Mouse (Mus musculus): ENCODE results near the gene Rab25.

The Rab25 gene

GRCm38 (mm10) chr3:88540085-88540484, 8.0 kb downstream of the Rab25 start:
- no peak for DNase-seq

- DNase-seq: no peak
These were observed 8.7 kb downstream of the Rab25 start for GRCm38 (mm10) chr3:88539397-88539796.

GRCm38 (mm10) chr3:88538271-88539145, 9.6 kb downstream of the Rab25 start:
- DNase-seq: no peak

GRCm38 (mm10) chr3:88537146-88537545, 11.0 kb downstream of the Rab25 start:
- DNase-seq: no peak

DNA sequence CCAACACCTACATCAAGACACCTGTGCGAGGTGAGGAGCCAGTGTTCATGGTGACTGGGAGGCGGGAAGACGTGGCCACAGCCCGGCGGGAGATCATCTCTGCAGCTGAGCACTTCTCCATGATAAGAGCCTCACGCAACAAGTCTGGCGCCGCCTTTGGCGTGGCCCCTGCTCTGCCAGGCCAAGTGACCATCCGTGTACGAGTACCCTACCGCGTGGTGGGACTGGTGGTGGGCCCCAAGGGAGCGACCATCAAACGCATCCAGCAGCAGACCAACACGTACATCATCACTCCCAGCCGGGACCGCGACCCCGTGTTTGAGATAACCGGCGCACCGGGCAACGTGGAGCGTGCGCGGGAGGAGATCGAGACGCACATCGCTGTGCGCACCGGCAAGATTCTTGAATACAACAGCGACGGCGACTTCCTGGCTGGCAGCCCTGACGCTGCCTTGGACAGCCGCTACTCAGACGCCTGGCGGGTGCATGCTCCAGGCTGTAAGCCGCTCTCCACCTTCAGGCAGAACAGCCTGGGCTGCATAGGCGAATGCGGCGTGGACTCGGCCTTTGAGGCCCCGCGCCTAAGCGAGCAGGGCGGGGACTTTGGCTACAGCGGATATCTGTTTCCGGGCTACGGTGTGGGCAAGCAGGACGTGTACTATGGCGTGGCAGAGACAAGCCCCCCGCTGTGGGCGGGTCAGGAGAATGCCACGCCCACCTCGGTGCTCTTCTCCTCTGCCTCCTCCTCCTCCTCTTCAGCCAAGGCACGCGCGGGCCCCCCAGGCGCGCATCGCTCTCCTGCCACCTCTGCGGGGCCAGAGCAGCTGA, 11.8 kb downstream of the Rab25 start:
- peak; percentile 82 for DNase-seq

- no peak for DNase-seq
These were observed 12.6 kb downstream of the Rab25 start for GRCm38 (mm10) chr3:88535527-88535926.

- no peak for DNase-seq
These were observed 13.1 kb downstream of the Rab25 start for GRCm38 (mm10) chr3:88535005-88535404.

GRCm38 (mm10) chr3:88533706-88534105, 14.4 kb downstream of the Rab25 start:
- DNase-seq: no peak

GRCm38 (mm10) chr3:88532689-88533511, 15.2 kb downstream of the Rab25 start:
- DNase-seq: no peak

DNA sequence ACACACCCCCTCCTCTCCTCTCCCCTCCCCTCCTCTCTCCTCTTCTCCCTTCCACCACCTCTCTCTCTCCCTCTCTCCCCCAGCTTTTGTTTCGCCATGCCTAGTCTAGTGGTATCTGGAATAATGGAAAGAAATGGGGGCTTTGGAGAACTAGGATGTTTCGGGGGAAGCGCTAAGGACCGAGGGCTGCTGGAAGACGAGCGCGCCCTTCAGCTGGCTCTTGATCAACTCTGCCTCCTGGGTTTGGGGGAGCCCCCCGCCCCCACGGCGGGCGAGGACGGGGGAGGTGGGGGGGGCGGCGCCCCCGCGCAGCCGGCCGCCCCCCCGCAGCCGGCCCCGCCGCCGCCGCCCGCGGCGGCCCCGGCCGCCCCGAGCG, 15.8 kb downstream of the Rab25 start, which contains the start of gene Mex3a:
Gene Mex3a, plus strand, starts transcription at position 97 of the 376 bp plus-strand sequence.
- DNase-seq: no peak

GRCm38 (mm10) chr3:88531348-88532298, 16.5 kb downstream of the Rab25 start:
- DNase-seq: peak; percentile 82

DNA sequence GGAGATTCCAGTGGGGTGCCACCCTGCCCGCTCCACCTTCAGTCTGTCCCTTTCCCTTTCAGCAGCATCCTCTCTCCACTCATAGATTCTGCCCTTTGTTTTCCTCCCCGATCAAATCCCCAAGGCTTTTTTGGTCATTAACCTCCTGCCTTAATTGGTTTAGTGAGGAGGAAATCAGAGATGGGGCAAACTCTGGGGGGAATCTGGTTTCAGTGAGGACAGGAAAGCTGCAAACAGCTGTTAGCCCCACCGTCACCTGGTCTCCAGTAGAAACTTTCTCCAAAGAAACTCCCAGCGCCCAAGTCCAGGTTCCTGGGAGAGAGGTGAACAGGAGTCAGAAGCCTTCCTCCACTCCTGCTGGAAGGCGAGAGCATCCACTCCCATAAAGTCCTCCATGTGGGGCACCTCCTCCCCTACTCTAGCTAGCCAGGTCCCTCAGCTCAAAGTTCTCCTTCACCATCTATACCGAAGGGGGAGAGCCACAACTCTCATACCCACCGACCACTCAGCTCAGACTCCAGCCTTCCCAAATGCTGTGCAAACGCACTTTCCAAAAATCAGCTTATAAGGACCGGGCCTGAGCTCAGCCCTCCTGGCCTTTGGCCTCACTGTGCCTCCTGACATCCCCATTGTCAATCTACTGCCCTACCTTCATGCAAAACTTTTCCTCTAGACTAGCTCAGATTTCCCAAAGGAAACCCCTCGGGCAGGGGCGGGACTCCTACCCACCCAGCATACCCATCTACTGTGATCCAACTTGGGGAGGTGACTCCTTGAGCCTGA, 17.8 kb downstream of the Rab25 start:
- no peak for DNase-seq

- no peak for DNase-seq
These were observed 18.7 kb downstream of the Rab25 start for GRCm38 (mm10) chr3:88529204-88530000.

DNA sequence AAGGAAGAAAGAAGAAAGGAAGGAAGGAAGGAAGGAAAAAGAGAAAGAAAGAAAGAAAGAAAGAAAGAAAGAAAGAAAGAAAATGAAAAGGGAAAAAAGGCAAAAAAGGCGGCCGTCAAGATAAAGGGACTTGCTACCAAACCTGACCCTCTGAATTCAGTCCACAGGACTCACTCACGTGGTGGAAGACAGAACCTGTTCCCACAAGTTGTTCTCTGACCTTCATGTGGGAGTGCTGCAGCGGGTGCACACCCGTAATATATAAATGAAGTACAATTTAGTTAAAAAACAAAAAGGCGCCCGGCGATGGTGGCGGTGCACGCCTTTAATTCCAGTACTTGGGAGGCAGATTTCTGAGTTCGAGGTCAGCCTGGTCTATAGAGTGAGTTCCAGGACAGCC, 19.5 kb downstream of the Rab25 start:
- DNase-seq: no peak

DNA sequence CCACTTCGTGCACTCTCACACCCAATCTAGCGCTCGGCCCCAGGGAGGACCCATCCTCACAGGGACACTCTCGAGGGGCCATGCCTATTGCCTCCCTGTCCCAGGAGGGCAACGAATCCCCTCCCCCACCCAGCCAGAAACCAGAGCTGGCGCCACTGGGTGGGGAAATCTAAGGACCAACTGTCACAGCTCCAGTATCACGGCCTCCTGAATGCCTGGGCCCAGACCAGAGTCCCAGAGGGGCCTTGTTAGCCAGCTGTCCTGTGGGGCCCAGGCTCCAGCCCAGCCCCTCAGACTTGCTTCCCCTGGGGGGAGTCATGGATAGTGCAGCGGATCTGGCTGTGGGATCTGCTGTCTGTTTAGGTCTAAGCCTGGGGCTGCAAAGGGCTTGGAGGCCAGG, 20.5 kb downstream of the Rab25 start:
- no peak for DNase-seq

DNA sequence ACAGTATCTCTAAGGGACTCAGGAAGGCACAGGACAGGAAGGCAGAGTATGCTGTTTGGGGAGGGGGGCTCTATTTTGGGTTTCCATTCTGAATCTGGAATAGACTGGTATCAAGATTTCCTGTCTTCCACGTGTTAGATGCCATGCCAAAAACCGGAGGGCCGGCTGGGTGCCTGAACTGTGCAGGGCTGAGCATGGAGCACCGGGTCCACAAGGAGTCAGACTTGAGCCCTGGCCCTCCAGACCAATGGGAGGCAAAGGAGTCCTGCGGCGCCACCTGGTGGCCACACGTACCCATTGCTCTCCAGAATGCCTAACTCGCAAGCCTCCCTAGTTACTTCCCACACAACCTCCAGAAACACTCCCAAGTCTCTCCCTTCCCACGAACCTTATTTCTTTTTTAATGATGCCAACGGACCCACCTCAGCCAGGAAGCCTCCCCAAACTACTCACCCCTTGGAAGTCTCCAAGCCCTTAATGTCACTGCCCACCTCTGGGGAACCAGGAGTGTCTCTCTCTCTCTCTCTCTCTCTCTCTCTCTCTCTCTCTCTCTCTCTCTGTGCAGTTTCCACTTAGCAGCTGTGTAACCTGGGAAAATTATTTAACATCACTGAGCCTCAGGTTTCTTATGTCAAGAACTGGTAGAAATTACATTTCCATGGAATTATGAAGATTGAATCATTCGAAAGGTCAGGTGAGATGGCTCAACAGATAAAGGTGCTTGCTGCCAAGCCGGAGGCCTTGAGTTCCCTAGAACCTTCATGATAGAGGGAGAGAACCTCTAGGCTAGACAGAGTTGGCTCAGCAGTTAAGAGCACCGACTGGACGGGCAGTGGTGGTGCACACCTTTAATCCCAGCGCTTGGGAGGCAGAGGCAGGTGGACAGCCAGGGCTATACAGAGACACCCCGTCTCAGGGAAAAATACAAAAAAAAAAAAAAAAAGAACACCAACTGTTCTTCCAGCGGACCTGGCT, 21.7 kb downstream of the Rab25 start:
- DNase-seq: peak; percentile 83

- no peak for DNase-seq
These were observed 23.1 kb downstream of the Rab25 start for GRCm38 (mm10) chr3:88525021-88525420.

DNA sequence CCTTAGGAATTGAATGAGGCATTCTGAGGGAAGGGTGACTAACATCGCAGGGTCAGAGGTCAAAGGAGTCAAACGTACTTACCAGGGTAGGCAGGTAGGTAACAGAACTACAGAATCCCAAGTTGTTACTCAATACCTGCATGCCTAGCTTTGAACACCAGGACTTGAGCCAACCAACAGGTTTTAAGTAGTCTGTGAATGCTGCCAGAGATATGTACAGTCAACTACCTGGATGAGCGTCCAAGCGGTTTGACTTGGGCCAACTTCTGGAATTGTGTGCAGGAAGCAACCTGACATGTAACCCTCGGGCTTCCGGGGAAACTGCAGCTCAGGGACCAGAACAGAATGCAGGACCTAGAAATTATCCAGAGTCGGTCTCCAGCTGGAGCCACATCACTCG, 25.1 kb downstream of the Rab25 start:
- DNase-seq: no peak

DNA sequence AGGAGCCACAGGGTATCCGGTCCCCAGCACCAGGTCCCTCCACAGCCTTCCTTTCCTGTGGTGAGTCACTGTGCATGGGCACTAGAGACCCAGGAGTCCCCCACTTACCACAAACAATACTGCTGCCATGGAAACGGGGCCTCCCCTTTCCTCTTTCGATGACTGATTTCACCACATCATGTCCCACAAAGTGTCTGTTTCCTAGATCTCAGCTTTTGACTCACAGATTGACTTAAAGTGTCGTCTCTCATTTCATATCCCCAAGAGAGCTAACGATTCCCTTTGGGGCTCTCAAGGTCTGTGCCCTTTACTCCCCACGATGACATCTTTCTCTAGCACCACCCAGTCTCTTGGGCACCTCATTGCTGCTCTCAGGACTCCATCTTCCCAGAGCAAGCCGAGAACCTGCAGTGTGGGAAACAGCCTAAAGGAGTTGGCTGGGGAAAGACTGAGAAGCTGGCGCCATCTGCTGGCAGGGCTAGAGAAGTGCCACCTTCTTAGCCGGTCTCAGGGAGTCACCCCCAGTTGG, 26.2 kb downstream of the Rab25 start:
- DNase-seq: no peak

All from cerebellum, adult 11 months (tissue).